Mouse (Mus musculus) embryo, embryonic 11 days (tissue): ENCODE data around the gene Fes.
A peak's percentile ranks its signal among the peaks of the same experiment; 100 is the strongest.

ENCODE experiments used
- DNase-seq: peaks from one replicate; pipeline ENCODE4 v3.0.0-alpha.2; 2015

Gene Fes

GRCm38 (mm10) chr7:80373850-80374249, 13.9 kb downstream of the Fes start:
- no peak for DNase-seq

- DNase-seq, result no peak
These were observed 14.4 kb downstream of the Fes start for GRCm38 (mm10) chr7:80373352-80373751.

GRCm38 (mm10) chr7:80372667-80373066, 15.1 kb downstream of the Fes start:
- DNase-seq, result no peak

- DNase-seq, result no peak
These were observed 15.6 kb downstream of the Fes start for GRCm38 (mm10) chr7:80372166-80372565.

- peak; percentile 91 for DNase-seq
These were observed 16.6 kb downstream of the Fes start, which contains the start of gene Man2a2 for GRCm38 (mm10) chr7:80371041-80371751. Gene Man2a2, minus strand, starts transcription at chr7:80371375.

- DNase-seq, result peak; percentile 72
These were observed 17.1 kb downstream of the Fes start for GRCm38 (mm10) chr7:80370649-80371040.

- no peak for DNase-seq
These were observed 17.7 kb downstream of the Fes start for GRCm38 (mm10) chr7:80369967-80370431.

- DNase-seq, result no peak
These were observed 18.3 kb downstream of the Fes start for GRCm38 (mm10) chr7:80369461-80369860.

- DNase-seq, result no peak
These were observed 18.9 kb downstream of the Fes start for GRCm38 (mm10) chr7:80368635-80369421.

GRCm38 (mm10) chr7:80368009-80368408, 19.7 kb downstream of the Fes start:
- no peak for DNase-seq

GRCm38 (mm10) chr7:80367232-80367631, 20.5 kb downstream of the Fes start:
- DNase-seq, result no peak

- DNase-seq, result no peak
These were observed 22.0 kb downstream of the Fes start for GRCm38 (mm10) chr7:80365759-80366158.

- no peak for DNase-seq
These were observed 27.3 kb downstream of the Fes start for GRCm38 (mm10) chr7:80360435-80360834.

- no peak for DNase-seq
These were observed 29.7 kb downstream of the Fes start for GRCm38 (mm10) chr7:80358039-80358438.

- DNase-seq, result peak; percentile 50
These were observed 30.6 kb downstream of the Fes start for GRCm38 (mm10) chr7:80357156-80357555.

- DNase-seq, result no peak
These were observed 31.4 kb downstream of the Fes start for GRCm38 (mm10) chr7:80356351-80356750.

GRCm38 (mm10) chr7:80352920-80353319, 34.8 kb downstream of the Fes start:
- DNase-seq, result no peak

GRCm38 (mm10) chr7:80350808-80351207, 36.9 kb downstream of the Fes start:
- no peak for DNase-seq

GRCm38 (mm10) chr7:80347670-80348586, 39.8 kb downstream of the Fes start:
- DNase-seq, result no peak

- no peak for DNase-seq
These were observed 40.9 kb downstream of the Fes start for GRCm38 (mm10) chr7:80346830-80347229.

GRCm38 (mm10) chr7:80346173-80346572, 41.6 kb downstream of the Fes start:
- no peak for DNase-seq

- no peak for DNase-seq
These were observed 44.3 kb downstream of the Fes start for GRCm38 (mm10) chr7:80343270-80344018.
